Mouse (Mus musculus): ENCODE measurements around the gene Fadd.

Fadd gene

DNA sequence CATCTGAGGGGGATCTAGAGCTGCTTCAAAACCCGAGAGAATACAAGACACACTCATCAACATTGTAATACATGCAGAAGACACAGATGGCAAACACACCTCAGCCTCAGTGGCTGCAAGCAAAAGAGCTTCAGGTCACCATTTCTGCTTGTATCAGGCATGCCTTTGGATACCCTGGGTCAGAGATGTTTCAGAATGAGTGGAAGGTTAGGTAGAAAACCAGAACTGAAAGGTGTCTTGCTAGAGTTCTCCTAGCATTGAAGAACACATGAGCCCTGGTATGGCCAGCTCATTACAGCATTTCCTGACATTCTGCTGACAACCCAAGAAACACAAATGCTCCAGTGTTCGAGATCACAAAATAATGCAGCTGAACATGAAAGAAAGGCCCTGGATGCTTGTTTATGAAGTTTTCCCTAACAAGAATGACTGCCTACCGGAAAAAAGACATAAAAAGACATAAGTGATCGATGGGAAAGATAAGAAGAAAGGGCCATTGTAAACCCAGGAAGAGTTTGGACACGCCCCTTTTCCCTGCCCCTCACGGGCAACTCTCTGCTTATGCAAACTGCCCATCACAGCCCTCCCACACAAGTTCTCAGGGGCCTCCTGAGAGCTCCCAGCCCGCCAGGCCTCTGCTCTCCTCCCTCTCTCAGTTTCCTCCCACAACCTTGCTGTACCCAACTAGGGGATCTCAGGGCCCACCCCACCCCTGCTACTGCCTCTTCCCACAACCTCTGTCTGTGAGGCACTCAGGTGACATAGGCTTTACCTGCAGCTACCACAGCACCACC is 50.5 kb downstream of the Fadd start:
- CTCF ChIA-PET = no interaction called here

DNA sequence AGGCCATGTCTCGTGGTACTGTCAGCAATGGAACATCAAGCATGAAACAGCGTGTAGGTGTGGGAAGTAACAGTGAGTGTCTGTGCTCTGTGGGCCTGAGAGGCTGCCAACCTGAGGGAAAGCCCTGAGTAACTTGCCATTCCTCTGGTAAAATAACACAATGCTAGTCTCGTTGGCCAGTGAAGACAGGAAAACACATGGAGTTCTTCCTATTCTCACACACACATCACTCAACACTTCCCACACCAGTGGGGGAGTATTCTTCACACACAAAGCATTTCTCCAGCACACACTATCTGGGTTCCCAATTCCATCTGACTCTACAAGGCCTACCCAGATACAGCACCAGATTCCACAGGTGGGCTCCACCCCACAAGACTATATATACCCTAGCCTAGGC is 52.4 kb downstream of the Fadd start:
- CTCF ChIA-PET = no interaction called here

DNA sequence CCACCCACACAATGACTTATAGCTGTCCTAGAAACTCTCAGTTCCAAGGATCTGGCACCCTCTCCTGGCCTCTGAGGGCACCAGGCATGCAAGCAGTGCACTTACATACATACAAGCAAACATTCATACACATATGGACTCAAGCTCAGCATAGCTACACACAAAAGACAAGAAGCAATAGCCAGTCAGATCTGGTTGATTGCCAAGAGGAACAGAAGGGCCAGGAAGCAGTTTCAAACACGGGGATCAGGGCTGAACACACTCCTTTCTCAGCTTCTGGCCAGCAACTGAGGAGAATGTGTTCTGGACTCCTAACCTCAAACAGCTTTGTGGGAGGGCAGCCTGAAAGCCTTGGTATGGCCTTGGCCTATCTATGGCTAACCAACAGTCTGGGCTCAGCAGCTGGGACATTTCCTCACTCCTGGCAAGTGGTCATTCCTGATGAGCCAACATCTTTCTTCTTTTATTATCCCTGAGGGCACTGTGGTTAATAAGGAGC is 54.5 kb downstream of the Fadd start:
- CTCF ChIA-PET = interaction anchor here (0.5 to 0.6 kb wide), 2 partner anchors 30 to 52 kb away, joined by 3 to 7 read pairs; no protein-coding TSS in a partner anchor
